Mouse (Mus musculus): ENCODE measurements around the gene Grrp1.

GRCm38 (mm10) chr4:134252131-134252910 is 1.6 kb downstream of the Grrp1 start:
- no peak for TF ChIP-seq CTCF (IDR thresholded peaks at IDR 0.05; ENCODE audit: insufficient read depth, low read depth, low read length)
- TF ChIP-seq POLR2A (IDR thresholded peaks at IDR 0.05; ENCODE audit: insufficient read depth, low read depth, low read length) = no peak
